Mouse (Mus musculus) liver, adult 2 months (tissue): ENCODE data around the gene Grik5. TPM values are rescaled to one million over a fixed set of nuclear protein-coding genes. Genes with fewer than 3 reads are reported as not detected.

ENCODE experiments used
- DNase-seq: peaks from one replicate; pipeline ENCODE4 v3.0.0-alpha.2; 2011; ENCODE audit warnings: low read depth, low spot score; ENCODE audit errors: extremely low read depth
- H3K27ac ChIP-seq: fragments of 200-500 bp; replicated peaks from 2 replicates; pipeline ENCODE4 v1.5.1; 2012; ENCODE audit warnings: low read depth, mild to moderate bottlenecking, control low read depth, inconsistent platforms, low read length; ENCODE audit not compliant: insufficient read depth
- H3K27me3 ChIP-seq: fragments of 200-500 bp; 2 replicates; pipeline ENCODE4 v1.6.1; 2012; ENCODE audit warnings: mild to moderate bottlenecking, moderate library complexity, low read length, inconsistent platforms; ENCODE audit not compliant: control insufficient read depth, insufficient read depth
- H3K36me3 ChIP-seq: fragments of 200-500 bp; 2 replicates; pipeline ENCODE4 v1.6.1; 2012; ENCODE audit warnings: low read length, inconsistent platforms; ENCODE audit not compliant: control insufficient read depth, insufficient read depth
- H3K4me1 ChIP-seq: fragments of 200-500 bp; 2 replicates; pipeline ENCODE4 v1.6.1; 2011; ENCODE audit warnings: low read length; ENCODE audit not compliant: control insufficient read depth, insufficient read depth
- H3K4me3 ChIP-seq: fragments of 200-500 bp; 2 replicates; pipeline ENCODE4 v1.5.1; 2011; ENCODE audit warnings: low read depth, mild to moderate bottlenecking, control low read depth, low read length, moderate library complexity; ENCODE audit not compliant: insufficient read depth
- H3K79me2 ChIP-seq: fragments of 200-500 bp; 2 replicates; pipeline ENCODE4 v1.6.1; 2012; ENCODE audit warnings: inconsistent platforms, mild to moderate bottlenecking, low read length, moderate library complexity; ENCODE audit not compliant: control insufficient read depth, insufficient read depth
- H3K9ac ChIP-seq: fragments of 200-500 bp; 2 replicates; pipeline ENCODE4 v1.6.1; 2012; ENCODE audit warnings: low read depth, mild to moderate bottlenecking, control low read depth, inconsistent platforms, low read length
- CTCF ChIP-seq: fragments of 200-500 bp; IDR thresholded peaks from 2 replicates; pipeline ENCODE4 v1.5.1; 2011; ENCODE audit warnings: low read depth, low read length, control low read depth
- POLR2A ChIP-seq: fragments of 200-500 bp; IDR thresholded peaks from 2 replicates; pipeline ENCODE4 v1.6.1; 2011; ENCODE audit warnings: low read length, control low read depth; ENCODE audit not compliant: insufficient read depth; ENCODE audit errors: extremely low read depth
- WGBS: fragments of 180-500 bp; shearing (Covaris S2); methylation state at CpG from one replicate; pipeline ENCODE4 v1.1.7; 2018; 5-methylcytosine and 5-hydroxymethylcytosine counted together
- polyA plus RNA-seq: library from polyadenylated mRNA; depleted of rRNA; stranded (reverse); fragments of >200 nt; gene quantifications from 2 replicates; pipeline ENCODE4 v1.2.3, GENCODE M21; 2012; rRNA removed
- total RNA-seq: library from RNA; depleted of rRNA; stranded (reverse); fragments of >200 nt; gene quantifications from 2 replicates; pipeline ENCODE4 v1.2.3, GENCODE M21; 2014; rRNA removed

Gene Grik5
- total and polyA plus RNA-seq, 2 experiments: 2.4 to 14.0 TPM

- 97% methylated on average over 3 of the region's 3 CpGs for WGBS
Measured at GRCm38 (mm10) chr7:24970341-24970740, 101.8 kb downstream of the Grik5 start.

GRCm38 (mm10) chr7:24969805-24970204, 102.3 kb downstream of the Grik5 start:
- Histone ChIP-seq H3K36me3 (peaks cover 2% of the 10 kb centered on the region; the same call in 1 of the 2 replicates), H3K4me1 (peaks cover 4% of the 10 kb centered on the region; the same call in 1 of the 2 replicates), H3K9ac (no peak overlapping the region), H3K79me2 (no peaks in the 10 kb centered on the region), H3K4me3 (no peak overlapping the region), H3K27ac (no peak overlapping the region), H3K27me3 (no peaks in the 10 kb centered on the region)
- WGBS: 94% methylated on average over 12 of the region's 12 CpGs
- TF ChIP-seq POLR2A (no peak), CTCF (no peak)
- no peak for DNase-seq

More at GRCm38 (mm10) chr7:24970341-24970740, 101.8 kb downstream of the Grik5 start:
- H3K27me3 ChIP-seq: no peaks in the 10 kb centered on the region
- TF ChIP-seq POLR2A (no peak), CTCF (no peak)
- peaks cover 4% of the 10 kb centered on the region; the same call in 1 of the 2 replicates for H3K4me1 ChIP-seq
- DNase-seq: no peak
- no peaks in the 10 kb centered on the region for H3K79me2 ChIP-seq
- no peak overlapping the region for H3K9ac ChIP-seq
- H3K36me3 ChIP-seq: peaks cover 2% of the 10 kb centered on the region; the same call in 1 of the 2 replicates
- no peak overlapping the region for H3K4me3 ChIP-seq
- no peak overlapping the region for H3K27ac ChIP-seq

GRCm38 (mm10) chr7:24968463-24968862, 103.7 kb downstream of the Grik5 start:
- Histone ChIP-seq H3K4me3 (no peak overlapping the region), H3K9ac (no peak overlapping the region), H3K4me1 (peaks cover 4% of the 10 kb centered on the region; the same call in 1 of the 2 replicates), H3K27ac (no peak overlapping the region), H3K27me3 (no peaks in the 10 kb centered on the region), H3K36me3 (peaks cover 2% of the 10 kb centered on the region; the same call in 1 of the 2 replicates), H3K79me2 (no peaks in the 10 kb centered on the region)
- WGBS: 76% methylated on average over 6 of the region's 6 CpGs
- DNase-seq: no peak
- no peak for TF ChIP-seq POLR2A
- no peak for TF ChIP-seq CTCF

GRCm38 (mm10) chr7:24967966-24968365, 104.2 kb downstream of the Grik5 start:
- H3K9ac ChIP-seq: no peak overlapping the region
- no peak overlapping the region for H3K4me3 ChIP-seq
- H3K27me3 ChIP-seq: no peaks in the 10 kb centered on the region
- H3K79me2 ChIP-seq: no peaks in the 10 kb centered on the region
- 68% methylated on average over 8 of the region's 8 CpGs for WGBS
- DNase-seq: no peak
- peaks cover 4% of the 10 kb centered on the region; the same call in 1 of the 2 replicates for H3K4me1 ChIP-seq
- TF ChIP-seq POLR2A: no peak
- TF ChIP-seq CTCF: no peak
- H3K27ac ChIP-seq: no peak overlapping the region
- peaks cover 2% of the 10 kb centered on the region; the same call in 1 of the 2 replicates for H3K36me3 ChIP-seq

GRCm38 (mm10) chr7:24964897-24965535, 107.1 kb downstream of the Grik5 start:
- no peak overlapping the region for H3K4me3 ChIP-seq
- H3K4me1 ChIP-seq: no peaks in the 10 kb centered on the region
- H3K36me3 ChIP-seq: peaks cover 2% of the 10 kb centered on the region; the same call in 1 of the 2 replicates
- WGBS: 19% methylated on average over 5 of the region's 5 CpGs
- peak; percentile 33 for DNase-seq
- H3K27me3 ChIP-seq: no peaks in the 10 kb centered on the region
- no peak for TF ChIP-seq POLR2A
- peak; percentile 77 for TF ChIP-seq CTCF
- no peaks in the 10 kb centered on the region for H3K79me2 ChIP-seq
- no peak overlapping the region for H3K9ac ChIP-seq
- H3K27ac ChIP-seq: no peak overlapping the region

- no peak overlapping the region for H3K4me3 ChIP-seq
- 72% methylated on average over 2 of the region's 2 CpGs for WGBS
- no peaks in the 10 kb centered on the region for H3K79me2 ChIP-seq
- no peaks in the 10 kb centered on the region for H3K4me1 ChIP-seq
- DNase-seq: no peak
- no peak overlapping the region for H3K9ac ChIP-seq
- no peak overlapping the region for H3K27ac ChIP-seq
- H3K36me3 ChIP-seq: no peaks in the 10 kb centered on the region
- H3K27me3 ChIP-seq: no peaks in the 10 kb centered on the region
- TF ChIP-seq CTCF: no peak
- no peak for TF ChIP-seq POLR2A
Measured at GRCm38 (mm10) chr7:24964288-24964687, 107.9 kb downstream of the Grik5 start.

Other genes starting within 250 kb of the Grik5 start
- gene Gm9844, start 210.1 kb downstream of the Grik5 start, total RNA-seq: not detected in 2 replicates
- not detected in 2 replicates for gene Gm9844, start 210.1 kb downstream of the Grik5 start, polyA plus RNA-seq
- not detected in 2 replicates for gene Lypd4, start 202.4 kb downstream of the Grik5 start, total RNA-seq
- gene Lypd4, start 202.4 kb downstream of the Grik5 start, polyA plus RNA-seq: not detected in 2 replicates
- gene Dmrtc2, start 202.3 kb downstream of the Grik5 start, total RNA-seq: not detected in 2 replicates
- gene Dmrtc2, start 202.3 kb downstream of the Grik5 start, polyA plus RNA-seq: not detected in 2 replicates
- 205 and 255 TPM in 2 replicates for gene Rps19, start 188.0 kb downstream of the Grik5 start, total RNA-seq
- 191 and 262 TPM in 2 replicates for gene Rps19, start 188.0 kb downstream of the Grik5 start, polyA plus RNA-seq
- gene Cd79a, start 175.0 kb downstream of the Grik5 start, total RNA-seq: 0.18 and 0.60 TPM in 2 replicates
- gene Cd79a, start 175.0 kb downstream of the Grik5 start, polyA plus RNA-seq: 2.0 and 5.7 TPM in 2 replicates
- gene Arhgef1, start 169.4 kb downstream of the Grik5 start, total RNA-seq: 8.5 and 15.5 TPM in 2 replicates
- gene Arhgef1, start 169.4 kb downstream of the Grik5 start, polyA plus RNA-seq: 46.6 and 62.9 TPM in 2 replicates
- gene Gm4881, start 127.9 kb downstream of the Grik5 start, total RNA-seq: not detected in 2 replicates
- not detected in 2 replicates for gene Gm4881, start 127.9 kb downstream of the Grik5 start, polyA plus RNA-seq
- gene Rabac1, start 99.6 kb downstream of the Grik5 start, total RNA-seq: 130 and 148 TPM in 2 replicates
- 230 and 233 TPM in 2 replicates for gene Rabac1, start 99.6 kb downstream of the Grik5 start, polyA plus RNA-seq
- 0.28 and 0.40 TPM in 2 replicates for gene Atp1a3, start 66.4 kb downstream of the Grik5 start, total RNA-seq
- 0.06 and 0.37 TPM in 2 replicates for gene Atp1a3, start 66.4 kb downstream of the Grik5 start, polyA plus RNA-seq
- gene Zfp574, start 221 bp upstream of the Grik5 start, total RNA-seq: 2.3 and 3.1 TPM in 2 replicates
- gene Zfp574, start 221 bp upstream of the Grik5 start, polyA plus RNA-seq: 16.7 and 17.2 TPM in 2 replicates
- gene Pou2f2, start 107.4 kb upstream of the Grik5 start, total RNA-seq: 0.34 and 0.37 TPM in 2 replicates
- gene Pou2f2, start 107.4 kb upstream of the Grik5 start, polyA plus RNA-seq: 0.44 and 1.2 TPM in 2 replicates
- gene Dedd2, start 148.3 kb upstream of the Grik5 start, total RNA-seq: 20.2 and 24.6 TPM in 2 replicates
- gene Dedd2, start 148.3 kb upstream of the Grik5 start, polyA plus RNA-seq: 27.9 and 35.4 TPM in 2 replicates
- 2.2 and 2.6 TPM in 2 replicates for gene Zfp526, start 149.1 kb upstream of the Grik5 start, total RNA-seq
- gene Zfp526, start 149.1 kb upstream of the Grik5 start, polyA plus RNA-seq: 3.4 and 4.7 TPM in 2 replicates
- gene Gsk3a, start 165.5 kb upstream of the Grik5 start, total RNA-seq: 9.1 and 11.4 TPM in 2 replicates
- gene Gsk3a, start 165.5 kb upstream of the Grik5 start, polyA plus RNA-seq: 69.3 and 74.5 TPM in 2 replicates
- 7.4 and 8.8 TPM in 2 replicates for gene Erf, start 178.4 kb upstream of the Grik5 start, total RNA-seq
- gene Erf, start 178.4 kb upstream of the Grik5 start, polyA plus RNA-seq: 23.3 and 27.0 TPM in 2 replicates
- 5.3 and 8.3 TPM in 2 replicates for gene Cic, start 195.4 kb upstream of the Grik5 start, total RNA-seq
- gene Cic, start 195.4 kb upstream of the Grik5 start, polyA plus RNA-seq: 18.3 and 23.3 TPM in 2 replicates
- gene Pafah1b3, start 225.6 kb upstream of the Grik5 start, total RNA-seq: 3.7 and 6.0 TPM in 2 replicates
- gene Pafah1b3, start 225.6 kb upstream of the Grik5 start, polyA plus RNA-seq: 8.4 and 10.0 TPM in 2 replicates
- gene Prr19, start 229.1 kb upstream of the Grik5 start, total RNA-seq: not detected in 2 replicates
- not detected in 2 replicates for gene Prr19, start 229.1 kb upstream of the Grik5 start, polyA plus RNA-seq
- not detected in 2 replicates for gene Tmem145, start 233.8 kb upstream of the Grik5 start, total RNA-seq
- gene Tmem145, start 233.8 kb upstream of the Grik5 start, polyA plus RNA-seq: not detected in 2 replicates
- gene Megf8, start 244.8 kb upstream of the Grik5 start, total RNA-seq: 1.5 and 2.6 TPM in 2 replicates
- gene Megf8, start 244.8 kb upstream of the Grik5 start, polyA plus RNA-seq: 5.1 and 5.4 TPM in 2 replicates